In the genomic region with DNA sequence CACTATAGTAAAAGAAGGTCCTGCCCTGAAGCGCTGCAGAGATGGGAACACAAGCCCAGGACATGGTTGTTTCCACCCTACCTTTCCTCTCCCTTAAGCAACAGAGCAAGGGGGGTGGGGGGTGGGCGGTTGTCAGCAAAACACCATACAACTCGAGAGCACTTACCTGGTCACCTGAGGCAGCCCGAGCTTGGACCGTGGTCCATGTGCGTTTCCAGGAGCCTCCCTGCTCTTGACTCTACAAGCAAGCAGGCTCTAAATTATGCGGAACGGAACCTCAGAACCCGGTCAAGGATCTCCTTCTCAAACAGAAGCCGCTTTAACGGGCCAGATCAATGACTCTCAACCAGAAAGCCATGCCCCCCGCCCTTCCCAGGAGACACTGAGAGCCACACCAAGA, we compare ENCODE assay signal across 16 mouse cellular contexts. TPM values are rescaled to one million over a fixed set of nuclear protein-coding genes. Genes with fewer than 3 reads are reported as not detected.
DNase-seq lines count a peak whose midpoint lies in the region; ATAC-seq and TF ChIP-seq lines count a peak whose summit lies in the region.
"Had no signal": no experiment of that assay in that cellular context is flagged by ENCODE, and none has a peak within 500 bp of the region (broad histone marks: within the 10 kb centered on the region; RNA-seq: fewer than 3 reads in every experiment).

No protein-coding gene starts in this region.

- TF ChIP-seq POLR2A in testis, adult 2 months (IDR thresholded peaks at IDR 0.05; ENCODE audit: control insufficient read depth, low read depth, low read length), result no peak

- peaks cover 65% of the 10 kb centered on the region for H3K36me3 ChIP-seq in heart, embryonic 10.5 days
- 0 out of 2 replicates have a peak, but pooled peaks cover 6% of the 10 kb centered on the region for H3K36me3 ChIP-seq in limb, embryonic 15.5 days
- peaks cover 67% of the 10 kb centered on the region for H3K36me3 ChIP-seq in limb, embryonic 10.5 days
- H3K36me3 ChIP-seq in testis, adult 2 months (ENCODE audit: control insufficient read depth, insufficient read depth, low read length), result no peaks in the 10 kb centered on the region

- no peak overlapping the region for H3K4me3 ChIP-seq in heart, embryonic 10.5 days
- no peak overlapping the region for H3K4me3 ChIP-seq in limb, embryonic 15.5 days
- no peak overlapping the region for H3K4me3 ChIP-seq in limb, embryonic 10.5 days
- peak overlapping the region; percentile 23 for H3K4me3 ChIP-seq in testis, adult 2 months (ENCODE audit: control insufficient read depth, low read depth, low read length)

- peak overlapping the region; percentile 30; the same call in 1 of the 2 replicates for H3K27ac ChIP-seq in heart, embryonic 10.5 days
- 0 out of 2 replicates have a peak overlapping the region, but pooled peaks have one; percentile 17 for H3K27ac ChIP-seq in limb, embryonic 15.5 days
- no peak overlapping the region; the same call in 1 of the 2 replicates for H3K27ac ChIP-seq in limb, embryonic 10.5 days
- H3K27ac ChIP-seq in testis, adult 2 months (ENCODE audit: control insufficient read depth, insufficient read depth, low read depth, low read length), result no peak overlapping the region
- H3K27ac ChIP-seq: macrophage had no signal

- no peak for DNase-seq in heart, embryonic 10.5 days (ENCODE audit: low spot score)
- DNase-seq in heart, postnatal 4 days, result no peak
- no peak for DNase-seq in limb, embryonic 10.5 days (ENCODE audit: low spot score)
- no peak for DNase-seq in testis, postnatal 10 days (ENCODE audit: low spot score)
- no peak for DNase-seq in thymus, postnatal 4 days
- DNase-seq in gastrocnemius, postnatal 10 days, result no peak
- DNase-seq: cerebellum, adult 9-11 months; embryo, embryonic 11 days; heart, adult 18-20 months; right cerebral cortex, postnatal 4 days; thymus, postnatal 25 days had no signal

- TF ChIP-seq CTCF in testis, adult 2 months (IDR thresholded peaks at IDR 0.05; ENCODE audit: control insufficient read depth, insufficient read depth, insufficient replicate concordance, low read depth, low read length), result no peak

- H3K27me3 ChIP-seq in heart, embryonic 10.5 days (ENCODE audit: insufficient read depth, poor library complexity, severe bottlenecking), result no peaks in the 10 kb centered on the region
- no peaks in the 10 kb centered on the region for H3K27me3 ChIP-seq in limb, embryonic 15.5 days
- no peaks in the 10 kb centered on the region for H3K27me3 ChIP-seq in limb, embryonic 10.5 days (ENCODE audit: low read depth, poor library complexity, severe bottlenecking)
- H3K27me3 ChIP-seq in testis, adult 2 months (ENCODE audit: control insufficient read depth, insufficient read depth, low read length), result no peaks in the 10 kb centered on the region
- H3K27me3 ChIP-seq: CH12.LX had no signal

- H3K4me2 ChIP-seq in limb, embryonic 15.5 days, result no peak overlapping the region

- H3K9ac ChIP-seq in limb, embryonic 15.5 days, result no peak overlapping the region

- WGBS in heart, embryonic 10.5 days, result 90% methylated on average over 12 of the region's 12 CpGs
- 81% methylated on average over 12 of the region's 12 CpGs for WGBS in limb, embryonic 15.5 days
- WGBS in limb, embryonic 10.5 days, result 92% methylated on average over 12 of the region's 12 CpGs

- H3K9me3 ChIP-seq in heart, embryonic 10.5 days, result no peaks in the 10 kb centered on the region
- no peaks in the 10 kb centered on the region for H3K9me3 ChIP-seq in limb, embryonic 15.5 days
- H3K9me3 ChIP-seq in limb, embryonic 10.5 days (replicated peaks), result no peaks in the 10 kb centered on the region

- ATAC-seq in limb, embryonic 15.5 days (ENCODE audit: insufficient number of reproducible peaks, low FRiP score, low TSS enrichment, low read depth), result no peak
- ATAC-seq: forebrain, embryonic 16.5 days had no signal

- H3K4me1 ChIP-seq in heart, embryonic 10.5 days, result peaks cover 80% of the 10 kb centered on the region
- peaks cover 60% of the 10 kb centered on the region for H3K4me1 ChIP-seq in limb, embryonic 15.5 days
- peaks cover 98% of the 10 kb centered on the region for H3K4me1 ChIP-seq in limb, embryonic 10.5 days
- peaks cover 4% of the 10 kb centered on the region; the same call in 1 of the 2 replicates for H3K4me1 ChIP-seq in testis, adult 2 months (ENCODE audit: control insufficient read depth, insufficient read depth, low read length)

RNA-seq across cellular contexts. Expression of gene Msi2, which starts 30.6 kb away (rescaled TPM):
- 15.9 and 16.3 TPM in 2 replicates for polyA plus RNA-seq in heart, embryonic 10.5 days (2016; fragmentation: Nextera tagmentation; extraction: Ambion mirVana)
- total RNA-seq in heart, postnatal 4 days (2021), result 100 to 1,000 TPM; 205 to 234 TPM
- polyA plus RNA-seq in limb, embryonic 15.5 days (2015; fragmentation: Nextera tagmentation; extraction: Ambion mirVana), result 12.0 and 13.1 TPM in 2 replicates
- polyA plus RNA-seq in limb, embryonic 10.5 days (2016; fragmentation: Nextera tagmentation; extraction: Ambion mirVana), result 16.8 and 18.1 TPM in 2 replicates
- polyA plus RNA-seq in testis, adult 2 months (2012; rRNA removed), result 69.3 and 71.9 TPM in 2 replicates
- total RNA-seq in gastrocnemius, postnatal 10 days (2021), result 100 to 1,000 TPM; 186 to 195 TPM

Comparison
In these comparisons a context has a peak if more than half of its experiments do, and no peak if none do; other contexts are left out.
1. H3K27ac ChIP-seq: peak in heart, embryonic 10.5 days (single experiment) and limb, embryonic 15.5 days (single experiment); none in limb, embryonic 10.5 days (single experiment) and testis, adult 2 months (single experiment).